Mouse (Mus musculus) limb, embryonic 13.5 days (tissue): ENCODE data around the gene Pik3c2b. TPM values are rescaled to one million over a fixed set of nuclear protein-coding genes. Genes with fewer than 3 reads are reported as not detected.

Experiments
- ATAC-seq: fragments of 200-750 bp; cut with Nextera tagmentation; 2 replicates; pipeline ENCODE4 v1.8.0; 2017; ENCODE audit warnings: low read depth, moderate number of reproducible peaks, moderate TSS enrichment; ENCODE audit not compliant: low FRiP score
- H3K27ac ChIP-seq: fragments of 300-500 bp; sonication (generic); 2 replicates; pipeline ENCODE4 v1.5.1; 2015; ENCODE audit warnings: inconsistent platforms, mild to moderate bottlenecking, moderate library complexity
- H3K27me3 ChIP-seq: fragments of 300-500 bp; sonication (generic); 2 replicates; pipeline ENCODE4 v1.6.1; 2015; ENCODE audit warnings: mild to moderate bottlenecking, inconsistent platforms
- H3K36me3 ChIP-seq: fragments of 300-500 bp; sonication (generic); 2 replicates; pipeline ENCODE4 v1.6.1; 2015; ENCODE audit warnings: inconsistent platforms, mild to moderate bottlenecking, moderate library complexity
- H3K4me1 ChIP-seq: fragments of 300-500 bp; sonication (generic); 2 replicates; pipeline ENCODE4 v1.6.1; 2015; ENCODE audit warnings: inconsistent platforms
- H3K4me2 ChIP-seq: fragments of 300-500 bp; sonication (generic); replicated peaks from 2 replicates; pipeline ENCODE4 v1.6.1; 2015; ENCODE audit warnings: inconsistent platforms, mild to moderate bottlenecking, moderate library complexity
- H3K4me3 ChIP-seq: fragments of 300-500 bp; sonication (generic); 2 replicates; pipeline ENCODE4 v1.5.1; 2015; ENCODE audit warnings: moderate library complexity, mild to moderate bottlenecking, inconsistent platforms
- H3K9ac ChIP-seq: fragments of 300-500 bp; sonication (generic); 2 replicates; pipeline ENCODE4 v1.6.1; 2015; ENCODE audit warnings: mild to moderate bottlenecking, inconsistent platforms
- H3K9me3 ChIP-seq: fragments of 300-500 bp; sonication (generic); 2 replicates; pipeline ENCODE4 v1.6.1; 2016; ENCODE audit warnings: inconsistent platforms
- WGBS: fragments of 180-500 bp; shearing (Covaris S2); methylation state at CpG from one replicate; pipeline ENCODE4 v1.1.7; 2015; 5-methylcytosine and 5-hydroxymethylcytosine counted together
- polyA plus RNA-seq: library from polyadenylated mRNA; unstranded; fragments of >200 nt; fragmentation: Nextera tagmentation; extraction: Ambion mirVana; gene quantifications from 2 replicates; pipeline ENCODE4 v1.2.1, GENCODE M21; 2015

The Pik3c2b gene
- polyA plus RNA-seq, 1 experiment from 2014 or later: 7.1 TPM

- H3K9me3 ChIP-seq: no peaks in the 10 kb centered on the region
- H3K4me1 ChIP-seq: peaks cover 6% of the 10 kb centered on the region
- no peak overlapping the region for H3K4me3 ChIP-seq
- no peak overlapping the region for H3K9ac ChIP-seq
- no peak overlapping the region for H3K27ac ChIP-seq
- H3K36me3 ChIP-seq: peaks cover 56% of the 10 kb centered on the region
- whole genome bisulfite sequencing: 80% methylated on average over 10 of the region's 10 CpGs
- H3K4me2 ChIP-seq: no peak overlapping the region
- H3K27me3 ChIP-seq: no peaks in the 10 kb centered on the region
- no peak for ATAC-seq
These were observed 42.7 kb downstream of the Pik3c2b start for GRCm38 (mm10) chr1:133088196-133088595.

GRCm38 (mm10) chr1:133089415-133089814 lies 43.9 kb downstream of the Pik3c2b start:
- Histone ChIP-seq H3K36me3 (peaks cover 61% of the 10 kb centered on the region), H3K4me2 (no peak overlapping the region), H3K9me3 (no peaks in the 10 kb centered on the region), H3K4me1 (peaks cover 6% of the 10 kb centered on the region), H3K27ac (no peak overlapping the region), H3K4me3 (no peak overlapping the region), H3K27me3 (no peaks in the 10 kb centered on the region), H3K9ac (no peak overlapping the region)
- WGBS: 88% methylated on average over 4 of the region's 4 CpGs
- ATAC-seq: no peak

- no peak for ATAC-seq
- 81% methylated on average over 6 of the region's 6 CpGs for WGBS
- no peak overlapping the region for H3K4me3 ChIP-seq
These were observed 45.2 kb downstream of the Pik3c2b start for GRCm38 (mm10) chr1:133090641-133091040.

GRCm38 (mm10) chr1:133091483-133091882 lies 46.0 kb downstream of the Pik3c2b start:
- H3K27me3 ChIP-seq: no peaks in the 10 kb centered on the region
- no peak for ATAC-seq
- no peaks in the 10 kb centered on the region for H3K9me3 ChIP-seq
- H3K4me1 ChIP-seq: peaks cover 6% of the 10 kb centered on the region
- peaks cover 71% of the 10 kb centered on the region for H3K36me3 ChIP-seq
- H3K9ac ChIP-seq: no peak overlapping the region
- 85% methylated on average over 8 of the region's 8 CpGs for WGBS
- H3K4me3 ChIP-seq: no peak overlapping the region
- H3K4me2 ChIP-seq: no peak overlapping the region
- H3K27ac ChIP-seq: no peak overlapping the region

More at GRCm38 (mm10) chr1:133090641-133091040, 45.2 kb downstream of the Pik3c2b start:
- peaks cover 6% of the 10 kb centered on the region for H3K4me1 ChIP-seq
- H3K4me2 ChIP-seq: no peak overlapping the region
- no peak overlapping the region for H3K9ac ChIP-seq
- H3K27ac ChIP-seq: no peak overlapping the region
- no peaks in the 10 kb centered on the region for H3K27me3 ChIP-seq
- peaks cover 69% of the 10 kb centered on the region for H3K36me3 ChIP-seq
- H3K9me3 ChIP-seq: no peaks in the 10 kb centered on the region

- Histone ChIP-seq H3K4me2 (no peak overlapping the region), H3K4me3 (no peak overlapping the region), H3K27ac (no peak overlapping the region), H3K27me3 (no peaks in the 10 kb centered on the region), H3K4me1 (no peaks in the 10 kb centered on the region), H3K36me3 (peaks cover 76% of the 10 kb centered on the region), H3K9ac (no peak overlapping the region), H3K9me3 (no peaks in the 10 kb centered on the region)
- no peak for ATAC-seq
- WGBS: 91% methylated on average over 7 of the region's 7 CpGs
These were observed 48.3 kb downstream of the Pik3c2b start for GRCm38 (mm10) chr1:133093719-133094118.

GRCm38 (mm10) chr1:133100980-133101798 lies 55.7 kb downstream of the Pik3c2b start:
- 51% methylated on average over 17 of the region's 17 CpGs for WGBS
- peak; percentile 24; the same call in 1 of the 2 replicates for ATAC-seq

GRCm38 (mm10) chr1:133102108-133102507 lies 56.6 kb downstream of the Pik3c2b start:
- WGBS: 81% methylated on average over 5 of the region's 5 CpGs
- no peaks in the 10 kb centered on the region for H3K27me3 ChIP-seq
- peaks cover 82% of the 10 kb centered on the region for H3K36me3 ChIP-seq
- no peak overlapping the region for H3K4me2 ChIP-seq
- H3K9me3 ChIP-seq: no peaks in the 10 kb centered on the region
- no peak overlapping the region for H3K4me3 ChIP-seq
- H3K9ac ChIP-seq: no peak overlapping the region
- no peaks in the 10 kb centered on the region for H3K4me1 ChIP-seq
- H3K27ac ChIP-seq: no peak overlapping the region
- 0 out of 2 replicates have a peak, but pooled peaks have one; percentile 32 for ATAC-seq

More at GRCm38 (mm10) chr1:133100980-133101798, 55.7 kb downstream of the Pik3c2b start:
- H3K4me2 ChIP-seq: no peak overlapping the region
- H3K27ac ChIP-seq: no peak overlapping the region
- H3K4me3 ChIP-seq: no peak overlapping the region
- H3K4me1 ChIP-seq: no peaks in the 10 kb centered on the region
- H3K9me3 ChIP-seq: no peaks in the 10 kb centered on the region
- 0 out of 2 replicates have a peak overlapping the region, but pooled peaks have one; percentile 19 for H3K9ac ChIP-seq
- H3K27me3 ChIP-seq: no peaks in the 10 kb centered on the region
- peaks cover 80% of the 10 kb centered on the region for H3K36me3 ChIP-seq

GRCm38 (mm10) chr1:133103315-133103714 lies 57.8 kb downstream of the Pik3c2b start:
- Histone ChIP-seq H3K4me3 (no peak overlapping the region), H3K9me3 (no peaks in the 10 kb centered on the region), H3K36me3 (peaks cover 74% of the 10 kb centered on the region), H3K4me2 (no peak overlapping the region), H3K27ac (no peak overlapping the region), H3K27me3 (no peaks in the 10 kb centered on the region), H3K9ac (no peak overlapping the region), H3K4me1 (no peaks in the 10 kb centered on the region)
- ATAC-seq: no peak
- WGBS: 91% methylated on average over 7 of the region's 7 CpGs

- no peak overlapping the region for H3K4me2 ChIP-seq
- ATAC-seq: no peak
- H3K27me3 ChIP-seq: no peaks in the 10 kb centered on the region
- H3K9ac ChIP-seq: no peak overlapping the region
- no peaks in the 10 kb centered on the region for H3K4me1 ChIP-seq
- no peak overlapping the region for H3K27ac ChIP-seq
- peaks cover 68% of the 10 kb centered on the region for H3K36me3 ChIP-seq
- H3K4me3 ChIP-seq: no peak overlapping the region
- H3K9me3 ChIP-seq: no peaks in the 10 kb centered on the region
- WGBS: 91% methylated on average over 6 of the region's 6 CpGs
These were observed 58.4 kb downstream of the Pik3c2b start for GRCm38 (mm10) chr1:133103871-133104270.

GRCm38 (mm10) chr1:133116108-133116507 lies 70.6 kb downstream of the Pik3c2b start:
- 90% methylated on average over 4 of the region's 4 CpGs for WGBS
- no peak overlapping the region for H3K4me2 ChIP-seq

GRCm38 (mm10) chr1:133118127-133118526 lies 72.7 kb downstream of the Pik3c2b start:
- H3K4me1 ChIP-seq: peaks cover 14% of the 10 kb centered on the region
- H3K27ac ChIP-seq: no peak overlapping the region
- no peaks in the 10 kb centered on the region for H3K27me3 ChIP-seq
- no peak for ATAC-seq
- H3K9ac ChIP-seq: no peak overlapping the region
- 89% methylated on average over 5 of the region's 5 CpGs for WGBS
- no peaks in the 10 kb centered on the region for H3K36me3 ChIP-seq
- 0 out of 2 replicates have a peak, but pooled peaks cover 7% of the 10 kb centered on the region for H3K9me3 ChIP-seq
- H3K4me3 ChIP-seq: no peak overlapping the region
- no peak overlapping the region for H3K4me2 ChIP-seq

More at GRCm38 (mm10) chr1:133116108-133116507, 70.6 kb downstream of the Pik3c2b start:
- ATAC-seq: no peak
- H3K9me3 ChIP-seq: 0 out of 2 replicates have a peak, but pooled peaks cover 7% of the 10 kb centered on the region
- H3K4me3 ChIP-seq: no peak overlapping the region
- no peaks in the 10 kb centered on the region for H3K27me3 ChIP-seq
- H3K9ac ChIP-seq: no peak overlapping the region
- no peak overlapping the region for H3K27ac ChIP-seq
- peaks cover 14% of the 10 kb centered on the region for H3K4me1 ChIP-seq
- no peaks in the 10 kb centered on the region for H3K36me3 ChIP-seq

GRCm38 (mm10) chr1:133118844-133119243 lies 73.4 kb downstream of the Pik3c2b start:
- no peaks in the 10 kb centered on the region for H3K36me3 ChIP-seq
- no peaks in the 10 kb centered on the region for H3K27me3 ChIP-seq
- no peak for ATAC-seq
- 0 out of 2 replicates have a peak, but pooled peaks cover 7% of the 10 kb centered on the region for H3K9me3 ChIP-seq
- no peak overlapping the region for H3K27ac ChIP-seq
- WGBS: 85% methylated on average over 3 of the region's 3 CpGs
- H3K4me1 ChIP-seq: peaks cover 14% of the 10 kb centered on the region
- H3K9ac ChIP-seq: no peak overlapping the region
- no peak overlapping the region for H3K4me3 ChIP-seq
- H3K4me2 ChIP-seq: no peak overlapping the region
